Mouse (Mus musculus) E14TG2a.4 (cell line): Measurements from ENCODE around the gene Gucy1b2.

Source experiments
- CTCF ChIP-seq: conservative IDR thresholded peaks from 2 replicates; pipeline ENCODE4 v1.5.1; 2014; ENCODE audit warnings: low read length
- NANOG ChIP-seq: IDR thresholded peaks from 2 replicates; pipeline ENCODE4 v1.6.1; 2014; ENCODE audit warnings: borderline replicate concordance, low read length, mixed read lengths
- POU5F1 ChIP-seq: IDR thresholded peaks from 2 replicates; pipeline ENCODE4 v1.6.1; 2014; ENCODE audit warnings: low read length, borderline replicate concordance

DNA sequence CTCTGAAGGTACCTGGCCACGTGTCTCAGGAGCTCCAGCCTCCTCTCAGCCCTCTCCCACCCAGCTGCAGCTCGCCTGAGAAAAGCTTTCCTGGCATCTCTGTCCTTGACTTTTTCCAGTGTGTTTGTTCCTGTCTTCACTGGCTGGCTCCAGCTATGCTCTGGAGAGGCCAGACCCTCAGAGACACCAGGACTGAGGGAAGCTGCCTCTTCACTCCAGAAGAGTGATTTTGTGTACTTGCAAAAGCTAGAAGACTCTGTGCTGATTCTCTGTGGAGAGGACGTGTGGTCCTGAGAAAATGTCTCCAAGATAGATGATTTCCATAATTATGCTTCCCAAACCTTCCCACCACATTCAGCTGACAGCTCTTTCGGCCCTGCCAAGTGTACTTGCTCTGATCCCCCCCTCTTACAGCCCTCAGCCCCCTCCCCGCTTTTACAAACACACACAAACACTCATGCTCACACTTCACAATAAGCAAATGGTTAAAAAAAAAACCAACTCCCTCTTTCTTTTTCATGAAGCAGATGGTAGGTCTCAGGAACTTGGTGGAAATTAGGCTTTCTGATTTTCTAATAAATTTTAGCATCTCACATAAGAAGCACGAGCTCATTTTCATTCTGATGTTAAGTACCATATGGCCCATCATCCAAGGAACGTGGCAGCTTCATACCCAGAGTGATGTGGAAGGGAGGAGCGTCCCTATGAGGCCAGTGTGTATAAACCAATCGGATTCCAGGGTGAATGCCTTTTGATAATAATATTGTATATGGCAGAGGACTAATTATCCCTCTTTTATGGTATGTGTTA, 1.1 kb downstream of the Gucy1b2 start:
- no peak for TF ChIP-seq CTCF
- no peak for TF ChIP-seq POU5F1
- no peak for TF ChIP-seq NANOG
